Mouse (Mus musculus): ENCODE measurements at regions not wholly inside any gene's neighbourhood (a gene's known extent, or its start where the extent isn't known, plus 50 kb on each side); places are given as distances from the start of the nearest gene placed in this dataset.

DNA sequence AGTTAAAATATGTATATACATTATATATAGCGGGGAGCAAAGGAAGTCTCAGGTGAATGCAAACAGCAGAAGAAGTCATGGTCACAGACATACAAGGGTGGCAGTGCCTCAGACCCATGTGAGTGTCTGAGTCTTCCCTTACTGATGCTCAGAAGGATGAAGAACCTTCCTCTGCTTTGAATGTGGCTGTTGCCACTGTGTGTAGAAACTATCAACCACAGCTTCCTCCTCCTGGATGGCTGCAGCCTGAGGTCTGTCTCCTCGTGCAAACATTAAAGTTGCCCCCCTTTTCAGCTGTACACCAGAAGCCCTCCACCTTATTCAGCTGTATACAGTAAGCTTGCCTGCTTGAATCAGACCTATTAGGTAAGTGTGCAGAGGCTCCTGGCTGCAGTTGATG lies 79.4 kb upstream of the Tspan5 start:
- DNase-seq (ENCODE audit: low read depth, low spot score) = no peak

DNA sequence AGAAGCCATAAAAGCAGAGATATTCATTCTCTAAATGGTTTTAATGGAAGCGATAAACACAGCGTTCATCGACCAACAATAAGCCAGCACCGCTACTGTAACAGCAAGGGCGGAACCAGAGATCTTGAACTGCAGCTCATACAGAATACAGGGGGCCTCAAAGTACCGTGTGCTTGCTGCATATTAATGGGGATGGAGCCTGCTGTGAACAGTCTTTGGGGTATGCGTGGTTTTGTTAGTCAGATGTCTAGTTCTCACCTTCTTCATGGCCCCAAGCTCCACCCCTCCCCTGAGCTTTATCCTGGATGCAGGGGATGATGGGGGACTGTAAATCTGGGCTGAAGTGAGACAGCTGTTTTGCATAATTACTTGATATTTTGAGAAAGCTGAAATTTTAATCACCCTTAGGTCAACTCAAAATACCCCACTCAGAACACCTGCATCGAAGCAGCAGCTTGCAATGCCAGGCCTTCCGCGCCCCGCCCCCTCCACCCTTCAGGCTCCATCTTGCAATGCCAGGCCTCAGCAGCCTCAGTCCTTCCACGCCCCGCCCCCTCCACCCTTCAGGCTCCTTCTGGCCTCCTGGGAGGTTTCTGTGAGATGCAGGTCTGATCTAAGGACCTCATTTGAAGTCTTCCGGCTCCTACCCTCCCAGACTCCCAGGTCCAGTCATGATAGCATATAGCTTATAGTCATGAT lies 73.5 kb upstream of the Tspan5 start:
- DNase-seq (ENCODE audit: low read depth, low spot score) = peak; percentile 83

DNA sequence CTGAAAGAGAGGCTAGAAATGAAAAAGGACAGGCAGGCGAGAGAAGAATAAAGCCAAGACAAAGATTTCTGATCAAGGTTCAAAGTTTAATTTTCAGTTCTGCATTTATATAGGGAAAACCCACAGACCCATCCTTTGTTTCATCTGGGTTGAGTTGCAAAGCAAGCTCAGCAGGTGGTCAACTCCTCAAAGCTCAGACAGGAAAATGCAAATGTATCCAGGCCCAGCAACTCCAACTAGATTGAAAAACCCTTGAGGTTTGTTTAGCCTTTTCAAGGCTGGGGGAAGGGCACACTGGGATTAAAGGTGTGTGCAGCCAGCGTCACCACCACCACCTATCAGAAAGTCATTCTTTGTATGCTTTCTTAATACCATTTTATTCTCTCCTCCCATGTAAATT lies 66.1 kb upstream of the Tspan5 start:
- peak; percentile 95 for DNase-seq (ENCODE audit: low read depth, low spot score)

- DNase-seq (ENCODE audit: low read depth, low spot score) = no peak
Observed at GRCm38 (mm10) chr3:138678351-138678750, 63.6 kb upstream of the Tspan5 start.

GRCm38 (mm10) chr3:138686636-138687230 lies 55.3 kb upstream of the Tspan5 start:
- no peak for DNase-seq (ENCODE audit: low read depth, low spot score)

DNA sequence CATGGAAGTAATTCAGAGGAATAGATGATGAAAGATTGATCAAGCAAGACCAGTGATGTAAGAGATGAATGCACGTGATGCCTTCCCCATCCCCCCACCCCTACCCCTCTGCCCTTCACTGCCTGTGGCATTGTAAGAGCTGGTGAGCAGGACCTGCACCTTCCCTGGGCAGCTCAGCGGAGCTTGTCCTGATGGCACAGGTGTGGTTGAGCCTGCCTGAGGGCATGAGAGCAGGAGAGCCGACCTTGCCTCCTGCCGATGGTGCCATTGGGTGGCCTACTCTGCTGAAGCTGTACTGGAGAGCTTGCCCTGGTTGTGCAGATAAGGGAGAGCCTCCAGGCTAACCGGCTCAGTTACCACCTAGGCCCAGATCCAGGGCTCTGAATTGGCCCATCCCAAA lies 53.4 kb upstream of the Tspan5 start:
- no peak for DNase-seq (ENCODE audit: low read depth, low spot score)
